Mouse (Mus musculus) myocyte (in vitro differentiated cells): Measurements from ENCODE around the gene Psmf1.

Source experiments
- E2F4 ChIP-seq: IDR thresholded peaks from one replicate; pipeline ENCODE4 v1.6.1; 2011; ENCODE audit warnings: mild to moderate bottlenecking, control low read depth, moderate library complexity; ENCODE audit not compliant: insufficient read depth
- MAX ChIP-seq: IDR thresholded peaks from one replicate; pipeline ENCODE4 v1.6.1; 2011; ENCODE audit warnings: low read depth, mild to moderate bottlenecking, control low read depth
- MYOD1 ChIP-seq, 3 experiments: IDR thresholded peaks; one replicate each; pipeline ENCODE4 v1.6.1; 2011; ENCODE audit warnings: control low read depth in 2 of 3, low read depth in 2 of 3, mild to moderate bottlenecking in 2 of 3, moderate library complexity in 1 of 3; ENCODE audit not compliant: insufficient read length in 2 of 3, control insufficient read depth in 1 of 3
- MYOG ChIP-seq, 3 experiments: IDR thresholded peaks; one replicate each; pipeline ENCODE4 v1.6.1; 2011; ENCODE audit warnings: control low read depth in 2 of 3, low read depth in 2 of 3, mild to moderate bottlenecking in 2 of 3; ENCODE audit not compliant: insufficient read length in 2 of 3, control insufficient read depth in 1 of 3, insufficient read depth in 1 of 3
- POLR2A ChIP-seq: IDR thresholded peaks from one replicate; pipeline ENCODE4 v1.6.1; 2011; ENCODE audit warnings: low read depth, mild to moderate bottlenecking, control low read depth, moderate library complexity; ENCODE audit not compliant: insufficient read length
- TCF12 ChIP-seq: IDR thresholded peaks from one replicate; pipeline ENCODE4 v1.6.1; 2011; ENCODE audit warnings: mild to moderate bottlenecking, control low read depth; ENCODE audit not compliant: poor library complexity, insufficient read depth, severe bottlenecking
- TCF3 ChIP-seq: IDR thresholded peaks from one replicate; pipeline ENCODE4 v1.6.1; 2011; ENCODE audit warnings: low read depth, control low read depth; ENCODE audit not compliant: insufficient read length
- USF1 ChIP-seq: IDR thresholded peaks from one replicate; pipeline ENCODE4 v1.6.1; 2011; ENCODE audit warnings: low read depth, mild to moderate bottlenecking, control low read depth, moderate library complexity

GRCm38 (mm10) chr2:151715526-151715925 is 28.5 kb downstream of the Psmf1 start:
- TF ChIP-seq POLR2A (no peak), MYOG (IDR thresholded peaks at IDR 0.05; ENCODE audit: control insufficient read depth in 1 of 3, insufficient read depth in 1 of 3, insufficient read length in 2 of 3, low read depth in 2 of 3) (no peak), MAX (no peak), TCF12 (no peak), USF1 (no peak), E2F4 (no peak), MYOD1 (IDR thresholded peaks at IDR 0.05; ENCODE audit: control insufficient read depth in 1 of 3, insufficient read length in 2 of 3, low read depth in 2 of 3) (no peak), TCF3 (no peak)
